Mouse (Mus musculus) embryonic facial prominence, embryonic 14.5 days (tissue): ENCODE results near the gene Sirt4. TPM values are rescaled to one million over a fixed set of nuclear protein-coding genes. Genes with fewer than 3 reads are reported as not detected.
"Not testable (repeated sequence)": the region's sequence is repeated elsewhere in the genome, so short reads cannot be mapped to it uniquely, and the experiment has no call there.

Source experiments
- ATAC-seq: fragments of 200-750 bp; cut with Nextera tagmentation; 2 replicates; pipeline ENCODE4 v1.8.0; 2017; ENCODE audit warnings: low read depth, moderate number of reproducible peaks, moderate TSS enrichment
- DNase-seq: peaks from one replicate; pipeline ENCODE4 v3.0.0-alpha.2; 2015; ENCODE audit warnings: low spot score
- H3K27ac ChIP-seq: fragments of 300-500 bp; sonication (generic); replicated peaks from 2 replicates; pipeline ENCODE4 v1.5.1; 2014; ENCODE audit warnings: low read depth, mild to moderate bottlenecking, low read length, moderate library complexity
- H3K27me3 ChIP-seq: fragments of 300-500 bp; sonication (generic); replicated peaks from 2 replicates; pipeline ENCODE4 v1.6.1; 2014; ENCODE audit warnings: low read length; ENCODE audit not compliant: control insufficient read depth, insufficient read depth
- H3K36me3 ChIP-seq: fragments of 300-500 bp; sonication (generic); 2 replicates; pipeline ENCODE4 v1.6.1; 2014; ENCODE audit warnings: low read length, mixed read lengths; ENCODE audit not compliant: control insufficient read depth, insufficient read depth
- H3K4me1 ChIP-seq: fragments of 300-500 bp; sonication (generic); 2 replicates; pipeline ENCODE4 v1.6.1; 2014; ENCODE audit warnings: antibody characterized with exemption, low read length; ENCODE audit not compliant: control insufficient read depth, insufficient read depth
- H3K4me2 ChIP-seq: fragments of 300-500 bp; sonication (generic); 2 replicates; pipeline ENCODE4 v1.6.1; 2014; ENCODE audit warnings: low read depth, mild to moderate bottlenecking, low read length, moderate library complexity, mixed read lengths
- H3K4me3 ChIP-seq: fragments of 300-500 bp; sonication (generic); 2 replicates; pipeline ENCODE4 v1.5.1; 2014; ENCODE audit warnings: low read depth, mild to moderate bottlenecking, low read length
- H3K9ac ChIP-seq: fragments of 300-500 bp; sonication (generic); 2 replicates; pipeline ENCODE4 v1.6.1; 2014; ENCODE audit warnings: low read depth, mild to moderate bottlenecking, low read length, moderate library complexity, mixed read lengths
- H3K9me3 ChIP-seq: fragments of 300-500 bp; sonication (generic); 2 replicates; pipeline ENCODE4 v1.6.1; 2016; ENCODE audit warnings: low read length; ENCODE audit not compliant: control insufficient read depth
- whole genome bisulfite sequencing: fragments of 180-500 bp; shearing (Covaris S2); extraction: QIAGEN DNeasy Blood & Tissue Kit; methylation state at CpG from one replicate; pipeline ENCODE4 v1.1.7; 2014; 5-methylcytosine and 5-hydroxymethylcytosine counted together
- polyA plus RNA-seq: library from polyadenylated mRNA; unstranded; fragments of >200 nt; fragmentation: Nextera tagmentation; extraction: Ambion mirVana; gene quantifications from 2 replicates; pipeline ENCODE4 v1.2.1, GENCODE M21; 2014

Gene Sirt4
- polyA plus RNA-seq, 1 experiment from 2014 or later: 20.3 TPM

DNA sequence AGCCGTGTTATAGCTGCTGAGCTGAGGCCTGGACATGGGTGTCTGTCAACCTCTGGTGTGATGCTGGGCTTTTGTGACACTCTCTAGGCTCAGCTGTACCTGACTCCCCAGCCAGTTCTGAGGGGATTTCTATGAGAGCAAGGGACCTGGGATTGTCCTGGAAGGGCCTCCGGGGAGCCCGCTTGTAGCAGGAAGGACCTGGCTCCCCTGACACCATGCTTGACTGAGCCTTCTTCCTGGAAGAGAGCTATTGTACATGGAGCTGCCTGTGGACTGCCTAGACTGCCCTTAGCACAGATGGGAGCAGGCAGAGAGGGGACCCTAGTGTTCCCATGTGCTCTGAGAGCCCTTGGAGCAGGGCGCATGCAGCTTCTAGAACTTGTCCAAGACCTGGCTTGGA, 40.9 kb upstream of the Sirt4 start:
- H3K4me2 ChIP-seq: no peak overlapping the region
- ATAC-seq (no peak), DNase-seq (no peak)
- no peak overlapping the region for H3K4me3 ChIP-seq
- H3K27ac ChIP-seq: no peak overlapping the region; the same call in 1 of the 2 replicates
- H3K36me3 ChIP-seq: no peaks in the 10 kb centered on the region
- no peaks in the 10 kb centered on the region for H3K27me3 ChIP-seq
- peaks cover 49% of the 10 kb centered on the region for H3K4me1 ChIP-seq
- WGBS: 74% methylated on average over 3 of the region's 4 CpGs
- H3K9ac ChIP-seq: no peak overlapping the region
- no peaks in the 10 kb centered on the region for H3K9me3 ChIP-seq

- Histone ChIP-seq H3K9me3 (no peaks in the 10 kb centered on the region), H3K9ac (0 out of 2 replicates have a peak overlapping the region, but pooled peaks have one; percentile 50), H3K36me3 (no peaks in the 10 kb centered on the region), H3K4me3 (no peak overlapping the region), H3K27ac (peak overlapping the region; percentile 80), H3K27me3 (no peaks in the 10 kb centered on the region), H3K4me1 (peaks cover 39% of the 10 kb centered on the region), H3K4me2 (peak overlapping the region; percentile 44)
- no peak for DNase-seq
- 43% methylated on average over 12 of the region's 12 CpGs for WGBS
- 0 out of 2 replicates have a peak, but pooled peaks have one; percentile 23 for ATAC-seq
Measured at GRCm38 (mm10) chr5:115524471-115524870, 39.9 kb upstream of the Sirt4 start.

DNA sequence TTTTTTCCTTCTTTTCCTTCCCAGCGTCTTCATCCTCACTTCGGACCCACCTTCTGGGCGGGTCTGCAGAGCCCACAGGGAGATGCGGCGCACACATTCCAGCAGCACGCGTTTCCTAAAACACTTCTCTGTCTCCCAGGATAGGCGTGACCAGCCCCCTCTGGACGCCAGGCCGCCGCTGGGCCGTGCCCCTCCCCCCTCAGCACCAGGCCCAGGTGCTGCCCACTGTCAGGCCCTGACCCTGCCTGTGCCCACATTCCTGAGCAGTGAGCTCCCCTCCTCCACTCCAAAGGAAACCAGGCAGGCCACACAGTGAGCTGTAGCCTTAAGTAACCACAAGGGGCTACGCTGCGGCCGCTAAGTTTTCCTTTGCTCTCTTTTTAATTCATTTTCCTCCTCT, 39.4 kb upstream of the Sirt4 start:
- peaks cover 35% of the 10 kb centered on the region for H3K4me1 ChIP-seq
- H3K4me3 ChIP-seq: no peak overlapping the region
- H3K36me3 ChIP-seq: no peaks in the 10 kb centered on the region
- ATAC-seq (peak; percentile 84), DNase-seq (peak; percentile 66)
- no peaks in the 10 kb centered on the region for H3K27me3 ChIP-seq
- peak overlapping the region; percentile 80 for H3K27ac ChIP-seq
- peak overlapping the region; percentile 44 for H3K4me2 ChIP-seq
- no peaks in the 10 kb centered on the region for H3K9me3 ChIP-seq
- H3K9ac ChIP-seq: peak overlapping the region; percentile 50; the same call in 1 of the 2 replicates
- WGBS: 5% methylated on average over 15 of the region's 15 CpGs

DNA sequence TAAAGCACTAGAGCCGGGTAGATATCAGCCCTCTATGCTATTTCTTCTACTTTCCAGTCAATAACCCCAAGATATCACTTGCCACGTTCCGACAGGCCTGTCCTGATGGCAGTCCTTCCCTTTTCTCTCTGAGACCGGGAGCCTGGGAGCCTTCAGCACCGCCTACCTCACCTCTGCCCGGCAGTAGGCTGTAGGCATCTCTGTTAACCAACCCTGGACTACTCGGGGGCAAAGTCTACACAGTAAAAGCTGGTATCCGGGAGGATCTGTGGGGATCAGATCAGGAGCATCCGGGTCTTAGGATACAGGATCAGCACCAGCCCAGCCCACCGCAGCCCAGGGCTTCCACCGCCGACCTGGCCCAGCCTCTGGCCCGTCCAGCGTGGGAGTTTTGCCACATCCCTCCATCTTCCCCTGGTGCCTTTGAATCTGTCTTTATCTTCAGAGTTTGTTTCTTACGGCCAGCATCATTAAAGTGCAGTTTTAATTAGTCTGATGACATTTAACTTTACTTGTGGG, 38.5 kb upstream of the Sirt4 start:
- Histone ChIP-seq H3K4me2 (no peak overlapping the region), H3K9ac (no peak overlapping the region), H3K27me3 (no peaks in the 10 kb centered on the region), H3K36me3 (no peaks in the 10 kb centered on the region), H3K4me3 (no peak overlapping the region), H3K4me1 (peaks cover 35% of the 10 kb centered on the region), H3K27ac (no peak overlapping the region; the same call in 1 of the 2 replicates), H3K9me3 (no peaks in the 10 kb centered on the region)
- ATAC-seq: no peak
- no peak for DNase-seq
- 60% methylated on average over 15 of the region's 15 CpGs for WGBS

GRCm38 (mm10) chr5:115522531-115522930, 38.0 kb upstream of the Sirt4 start:
- DNase-seq (no peak), ATAC-seq (no peak)
- H3K9me3 ChIP-seq: no peaks in the 10 kb centered on the region
- peaks cover 35% of the 10 kb centered on the region for H3K4me1 ChIP-seq
- no peak overlapping the region for H3K4me3 ChIP-seq
- H3K9ac ChIP-seq: no peak overlapping the region
- no peak overlapping the region for H3K4me2 ChIP-seq
- no peaks in the 10 kb centered on the region for H3K36me3 ChIP-seq
- 59% methylated on average over 4 of the region's 4 CpGs for WGBS
- H3K27me3 ChIP-seq: no peaks in the 10 kb centered on the region
- H3K27ac ChIP-seq: peak overlapping the region; percentile 61

- Histone ChIP-seq H3K27ac (peak overlapping the region; percentile 68), H3K4me3 (no peak overlapping the region), H3K4me1 (peaks cover 35% of the 10 kb centered on the region), H3K9ac (no peak overlapping the region), H3K9me3 (no peaks in the 10 kb centered on the region), H3K27me3 (no peaks in the 10 kb centered on the region), H3K36me3 (no peaks in the 10 kb centered on the region), H3K4me2 (no peak overlapping the region; the same call in 1 of the 2 replicates)
- ATAC-seq (no peak), DNase-seq (peak; percentile 60)
- WGBS: 43% methylated on average over 19 of the region's 21 CpGs
Measured at GRCm38 (mm10) chr5:115521553-115522461, 37.3 kb upstream of the Sirt4 start.

- ATAC-seq (no peak), DNase-seq (no peak)
- H3K4me3 ChIP-seq: no peak overlapping the region
- H3K4me2 ChIP-seq: no peak overlapping the region
- H3K9me3 ChIP-seq: no peaks in the 10 kb centered on the region
- no peak overlapping the region for H3K9ac ChIP-seq
- peaks cover 28% of the 10 kb centered on the region for H3K4me1 ChIP-seq
- H3K27ac ChIP-seq: 0 out of 2 replicates have a peak overlapping the region, but pooled peaks have one; percentile 28
- H3K36me3 ChIP-seq: no peaks in the 10 kb centered on the region
- no peaks in the 10 kb centered on the region for H3K27me3 ChIP-seq
- 56% methylated on average over 20 of the region's 21 CpGs for WGBS
Measured at GRCm38 (mm10) chr5:115520325-115520869, 35.9 kb upstream of the Sirt4 start.

GRCm38 (mm10) chr5:115518214-115518613, 33.7 kb upstream of the Sirt4 start:
- not testable (repeated sequence) for H3K27me3 ChIP-seq, H3K36me3 ChIP-seq, DNase-seq, H3K9me3 ChIP-seq, H3K4me3 ChIP-seq, H3K4me2 ChIP-seq, ATAC-seq, H3K9ac ChIP-seq, H3K27ac ChIP-seq
- WGBS: 96% methylated on average over 6 of the region's 8 CpGs
- peaks cover 25% of the 10 kb centered on the region for H3K4me1 ChIP-seq
